Mouse (Mus musculus) heart, embryonic 10.5 days (tissue): ENCODE measurements around the gene Myh14. TPM values are rescaled to one million over a fixed set of nuclear protein-coding genes. Genes with fewer than 3 reads are reported as not detected.

Experiments used
- DNase-seq: peaks from one replicate; pipeline ENCODE4 v3.0.0-alpha.2; 2017; ENCODE audit warnings: low spot score
- H3K27ac ChIP-seq: fragments of 300-500 bp; sonication (generic); 2 replicates; pipeline ENCODE4 v1.5.1; 2016; ENCODE audit warnings: mild to moderate bottlenecking
- H3K27me3 ChIP-seq: fragments of 300-500 bp; sonication (generic); 2 replicates; pipeline ENCODE4 v1.6.1; 2016; ENCODE audit warnings: mild to moderate bottlenecking; ENCODE audit not compliant: poor library complexity, insufficient read depth, severe bottlenecking
- H3K36me3 ChIP-seq: fragments of 300-500 bp; sonication (generic); 2 replicates; pipeline ENCODE4 v1.6.1; 2016; ENCODE audit warnings: mild to moderate bottlenecking, moderate library complexity
- H3K4me1 ChIP-seq: fragments of 300-500 bp; sonication (generic); 2 replicates; pipeline ENCODE4 v1.6.1; 2016; ENCODE audit warnings: mild to moderate bottlenecking
- H3K4me3 ChIP-seq: fragments of 300-500 bp; sonication (generic); 2 replicates; pipeline ENCODE4 v1.5.1; 2016; ENCODE audit warnings: mild to moderate bottlenecking, moderate library complexity
- H3K9me3 ChIP-seq: fragments of 300-500 bp; sonication (generic); 2 replicates; pipeline ENCODE4 v1.6.1; 2016; ENCODE audit warnings: mild to moderate bottlenecking, moderate library complexity
- WGBS: fragments of 180-500 bp; shearing (Covaris S2); methylation state at CpG from one replicate; pipeline ENCODE4 v1.1.7; 2016; 5-methylcytosine and 5-hydroxymethylcytosine counted together
- polyA plus RNA-seq: library from polyadenylated mRNA; unstranded; fragments of >200 nt; fragmentation: Nextera tagmentation; extraction: Ambion mirVana; gene quantifications from 2 replicates; pipeline ENCODE4 v1.2.1, GENCODE M21; 2016

Myh14 gene
- polyA plus RNA-seq, 1 experiment from 2014 or later, result 2.4 TPM

DNA sequence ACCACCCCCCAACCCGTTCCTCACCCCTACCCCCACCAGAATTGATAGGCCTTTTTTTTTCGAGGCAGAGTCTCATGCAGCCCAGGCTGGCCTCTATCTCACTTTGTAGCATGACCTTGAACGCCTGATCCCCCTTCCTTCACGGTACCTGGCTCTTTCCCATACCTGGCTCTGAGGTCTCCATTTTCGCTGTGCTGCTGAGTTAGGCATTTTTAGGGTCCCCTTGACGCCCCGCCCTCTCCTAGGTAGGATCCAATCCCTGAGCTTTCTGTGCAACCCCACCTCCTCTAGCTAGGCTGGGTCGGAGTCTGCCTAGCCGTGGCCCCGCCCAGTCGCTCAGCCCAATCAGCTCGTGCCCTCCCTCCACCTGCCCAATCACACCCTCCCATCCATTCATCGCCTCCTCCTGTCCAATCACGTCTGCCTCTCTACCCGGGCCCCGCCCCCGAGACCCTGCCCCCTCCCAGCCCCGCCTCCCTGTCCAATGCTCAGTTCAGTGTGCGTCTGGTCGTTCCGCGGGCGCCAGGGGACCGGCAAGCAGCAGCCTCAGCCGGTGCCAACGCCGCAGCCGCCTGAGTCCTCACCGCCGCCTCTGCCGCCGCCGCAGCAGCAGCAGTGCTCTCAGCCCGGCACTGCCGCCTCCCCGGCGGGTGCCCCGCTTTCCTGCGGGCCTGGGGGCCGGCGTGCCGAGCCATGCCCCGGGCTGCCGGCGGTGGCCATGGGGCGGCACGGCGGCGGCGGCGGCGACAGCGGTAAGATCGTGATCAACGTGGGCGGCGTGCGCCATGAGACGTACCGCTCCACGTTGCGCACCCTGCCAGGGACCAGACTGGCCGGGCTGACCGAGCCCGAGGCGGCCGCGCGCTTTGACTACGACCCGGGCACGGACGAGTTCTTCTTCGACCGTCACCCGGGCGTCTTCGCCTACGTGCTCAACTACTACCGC, 80.0 kb downstream of the Myh14 start, which contains the start of gene Kcnc3:
Gene Kcnc3, plus strand, starts transcription at position 263 of the 946 bp plus-strand sequence.
- DNase-seq, result peak; percentile 97
- Histone ChIP-seq H3K27ac (peak within 1 kb of the TSS; percentile 56), H3K27me3 (peaks cover 88% of the 10 kb centered on the region), H3K36me3 (no peaks in the 10 kb centered on the region), H3K4me3 (peak within 1 kb of the TSS; percentile 71), H3K4me1 (peaks cover 44% of the 10 kb centered on the region), H3K9me3 (no peaks in the 10 kb centered on the region)
- under 1% methylated on average over 79 of the region's 80 CpGs for WGBS

- no peak for DNase-seq
- peak overlapping the region; percentile 71 for H3K4me3 ChIP-seq
Measured at GRCm38 (mm10) chr7:44589946-44590345, 80.7 kb downstream of the Myh14 start.

DNA sequence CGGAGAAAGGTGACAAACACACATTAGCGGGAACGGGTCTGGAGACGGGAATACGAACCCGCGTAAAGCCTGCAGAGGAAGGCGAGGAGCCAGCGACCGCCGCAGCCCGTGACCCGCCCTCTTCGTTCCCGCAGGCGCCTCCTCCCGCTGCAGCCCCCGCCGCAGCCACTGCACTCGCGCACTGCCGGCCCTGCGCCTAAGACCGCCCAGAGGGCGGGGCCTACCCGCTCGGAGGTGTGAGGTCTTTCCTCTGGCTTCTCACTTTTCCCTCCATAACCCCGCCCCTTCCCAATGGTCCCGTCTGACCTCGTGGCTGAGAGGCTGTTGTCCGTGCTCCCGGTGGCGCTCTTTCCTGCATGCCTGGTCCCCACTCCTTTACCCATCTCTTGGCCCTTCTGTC, 81.5 kb downstream of the Myh14 start:
- no peak overlapping the region; the same call in 1 of the 2 replicates for H3K27ac ChIP-seq
- WGBS, result 0% methylated on average over 33 of the region's 33 CpGs
- peaks cover 95% of the 10 kb centered on the region for H3K27me3 ChIP-seq
- H3K9me3 ChIP-seq, result no peaks in the 10 kb centered on the region
- H3K4me1 ChIP-seq, result peaks cover 44% of the 10 kb centered on the region
- no peaks in the 10 kb centered on the region for H3K36me3 ChIP-seq
- DNase-seq, result peak; percentile 87
- peak overlapping the region; percentile 55 for H3K4me3 ChIP-seq

More at GRCm38 (mm10) chr7:44589946-44590345, 80.7 kb downstream of the Myh14 start:
- no peak overlapping the region for H3K27ac ChIP-seq
- no peaks in the 10 kb centered on the region for H3K9me3 ChIP-seq
- no peaks in the 10 kb centered on the region for H3K36me3 ChIP-seq
- H3K27me3 ChIP-seq, result peaks cover 95% of the 10 kb centered on the region
- WGBS, result 4% methylated on average over 13 of the region's 13 CpGs
- H3K4me1 ChIP-seq, result peaks cover 44% of the 10 kb centered on the region

DNA sequence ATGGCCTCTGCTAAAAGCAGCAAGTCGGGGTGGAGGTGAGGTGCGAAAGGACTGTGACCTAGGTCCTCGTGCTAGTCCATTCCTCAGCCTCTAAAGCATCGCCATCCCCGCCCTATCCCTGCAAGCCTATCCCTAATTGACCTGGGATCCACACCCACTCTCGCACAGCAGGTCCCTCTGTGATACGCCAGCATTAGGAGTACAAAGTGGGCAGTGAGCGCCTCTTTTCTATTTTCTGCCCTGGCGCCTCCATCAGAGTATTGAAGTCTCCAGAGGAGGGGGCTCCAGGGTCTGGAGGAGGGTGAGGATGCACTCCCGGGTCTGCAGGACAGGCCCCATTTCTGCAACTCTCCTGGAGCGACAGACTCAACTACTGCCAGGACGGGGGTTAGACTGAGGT, 82.3 kb downstream of the Myh14 start:
- Histone ChIP-seq H3K27me3 (peaks cover 87% of the 10 kb centered on the region), H3K27ac (no peak overlapping the region), H3K36me3 (no peaks in the 10 kb centered on the region), H3K4me3 (peak overlapping the region; percentile 55), H3K9me3 (no peaks in the 10 kb centered on the region), H3K4me1 (peaks cover 37% of the 10 kb centered on the region)
- no peak for DNase-seq
- WGBS, result 11% methylated on average over 12 of the region's 12 CpGs

- Histone ChIP-seq H3K36me3 (no peaks in the 10 kb centered on the region), H3K4me1 (peaks cover 37% of the 10 kb centered on the region), H3K27ac (no peak overlapping the region), H3K27me3 (peaks cover 82% of the 10 kb centered on the region), H3K4me3 (no peak overlapping the region), H3K9me3 (no peaks in the 10 kb centered on the region)
- no peak for DNase-seq
- 36% methylated on average over 6 of the region's 6 CpGs for WGBS
Measured at GRCm38 (mm10) chr7:44587676-44588075, 83.0 kb downstream of the Myh14 start.

DNA sequence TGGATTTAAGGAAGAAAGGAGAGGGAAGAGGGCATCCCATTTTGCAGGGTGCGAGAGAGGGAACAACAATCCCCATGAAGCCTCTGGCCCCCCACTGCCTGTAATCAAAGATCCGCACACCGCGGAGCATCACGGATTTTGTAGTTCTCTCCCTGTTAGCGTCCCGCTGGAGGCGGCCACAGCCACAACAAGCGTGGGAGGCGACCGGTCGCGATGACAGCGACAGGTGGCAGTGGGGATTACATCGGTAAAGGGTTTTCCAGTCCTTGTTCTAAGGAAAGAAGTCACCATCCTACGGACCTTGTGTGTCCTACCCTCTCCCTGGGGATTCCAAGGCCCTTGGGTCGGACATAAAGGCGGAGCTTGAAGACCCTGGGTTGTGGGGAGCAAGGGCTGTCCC, 83.7 kb downstream of the Myh14 start:
- H3K36me3 ChIP-seq, result no peaks in the 10 kb centered on the region
- H3K4me3 ChIP-seq, result peak overlapping the region; percentile 51
- DNase-seq, result no peak
- under 1% methylated on average over 18 of the region's 18 CpGs for WGBS
- H3K27ac ChIP-seq, result no peak overlapping the region
- H3K4me1 ChIP-seq, result peaks cover 37% of the 10 kb centered on the region
- H3K9me3 ChIP-seq, result no peaks in the 10 kb centered on the region
- peaks cover 80% of the 10 kb centered on the region for H3K27me3 ChIP-seq

- Histone ChIP-seq H3K4me1 (peaks cover 35% of the 10 kb centered on the region), H3K27ac (no peak overlapping the region), H3K27me3 (peaks cover 79% of the 10 kb centered on the region), H3K36me3 (no peaks in the 10 kb centered on the region), H3K4me3 (peak overlapping the region; percentile 51), H3K9me3 (no peaks in the 10 kb centered on the region)
- WGBS, result 14% methylated on average over 19 of the region's 19 CpGs
- DNase-seq, result no peak
Measured at GRCm38 (mm10) chr7:44586518-44586917, 84.1 kb downstream of the Myh14 start.

DNA sequence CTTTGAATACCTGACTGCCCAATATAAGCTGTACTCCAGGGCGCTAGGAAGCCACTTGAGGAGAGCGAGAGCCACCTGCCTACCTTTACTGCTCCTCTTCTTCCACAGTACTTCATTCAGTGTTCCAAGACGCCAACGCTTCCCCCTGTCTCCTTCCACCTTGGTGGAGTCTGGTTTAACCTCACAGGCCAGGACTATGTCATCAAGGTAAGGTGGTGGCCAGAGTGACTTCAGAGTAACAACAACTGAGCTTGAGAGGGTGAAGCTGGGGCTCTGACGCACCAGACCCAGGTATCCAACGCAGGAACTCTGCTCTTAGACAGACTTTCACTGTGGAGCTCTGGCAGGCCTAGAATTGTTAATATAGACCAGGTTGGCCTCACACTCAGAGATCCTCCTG, 85.0 kb downstream of the Myh14 start:
- DNase-seq, result no peak
- Histone ChIP-seq H3K36me3 (no peaks in the 10 kb centered on the region), H3K27ac (no peak overlapping the region), H3K9me3 (no peaks in the 10 kb centered on the region), H3K27me3 (peaks cover 70% of the 10 kb centered on the region), H3K4me1 (peaks cover 26% of the 10 kb centered on the region), H3K4me3 (no peak overlapping the region)
- 84% methylated on average over 6 of the region's 6 CpGs for WGBS

- DNase-seq, result no peak
- 84% methylated on average over 6 of the region's 6 CpGs for WGBS
Measured at GRCm38 (mm10) chr7:44584921-44585320, 85.7 kb downstream of the Myh14 start.

GRCm38 (mm10) chr7:44584265-44584804, 86.3 kb downstream of the Myh14 start:
- H3K27me3 ChIP-seq, result peaks cover 57% of the 10 kb centered on the region
- WGBS, result 67% methylated on average over 4 of the region's 4 CpGs
- DNase-seq, result no peak

More at GRCm38 (mm10) chr7:44584921-44585320, 85.7 kb downstream of the Myh14 start:
- H3K4me3 ChIP-seq, result no peak overlapping the region
- peaks cover 19% of the 10 kb centered on the region for H3K4me1 ChIP-seq
- no peaks in the 10 kb centered on the region for H3K36me3 ChIP-seq
- H3K27me3 ChIP-seq, result peaks cover 63% of the 10 kb centered on the region
- no peak overlapping the region for H3K27ac ChIP-seq
- no peaks in the 10 kb centered on the region for H3K9me3 ChIP-seq

GRCm38 (mm10) chr7:44583146-44583545, 87.5 kb downstream of the Myh14 start:
- Histone ChIP-seq H3K4me3 (no peak overlapping the region), H3K36me3 (no peaks in the 10 kb centered on the region), H3K4me1 (peaks cover 5% of the 10 kb centered on the region; the same call in 1 of the 2 replicates), H3K27me3 (peaks cover 46% of the 10 kb centered on the region), H3K9me3 (no peaks in the 10 kb centered on the region), H3K27ac (no peak overlapping the region)
- DNase-seq, result no peak
- WGBS, result 70% methylated on average over 1 of the region's 1 CpGs

More at GRCm38 (mm10) chr7:44584265-44584804, 86.3 kb downstream of the Myh14 start:
- H3K27ac ChIP-seq, result no peak overlapping the region
- H3K4me1 ChIP-seq, result peaks cover 17% of the 10 kb centered on the region
- H3K36me3 ChIP-seq, result no peaks in the 10 kb centered on the region
- H3K9me3 ChIP-seq, result no peaks in the 10 kb centered on the region
- H3K4me3 ChIP-seq, result no peak overlapping the region

GRCm38 (mm10) chr7:44582709-44583108, 87.9 kb downstream of the Myh14 start:
- 57% methylated on average over 5 of the region's 5 CpGs for WGBS

GRCm38 (mm10) chr7:44581637-44582036, 89.0 kb downstream of the Myh14 start:
- Histone ChIP-seq H3K4me1 (peaks cover 3% of the 10 kb centered on the region; the same call in 1 of the 2 replicates), H3K27ac (no peak overlapping the region), H3K4me3 (no peak overlapping the region), H3K36me3 (no peaks in the 10 kb centered on the region), H3K9me3 (no peaks in the 10 kb centered on the region), H3K27me3 (peaks cover 30% of the 10 kb centered on the region)
- WGBS, result 47% methylated on average over 6 of the region's 6 CpGs
- DNase-seq, result no peak

More at GRCm38 (mm10) chr7:44582709-44583108, 87.9 kb downstream of the Myh14 start:
- no peak for DNase-seq
- no peaks in the 10 kb centered on the region for H3K9me3 ChIP-seq
- peaks cover 3% of the 10 kb centered on the region; the same call in 1 of the 2 replicates for H3K4me1 ChIP-seq
- no peaks in the 10 kb centered on the region for H3K36me3 ChIP-seq
- H3K27me3 ChIP-seq, result peaks cover 41% of the 10 kb centered on the region
- H3K4me3 ChIP-seq, result no peak overlapping the region
- H3K27ac ChIP-seq, result no peak overlapping the region
